In genomic region chr4:149990954-149991633, GRCm38 (mm10) we compare ENCODE assay signal across 9 mouse cellular contexts. TPM values are rescaled to one million over a fixed set of nuclear protein-coding genes. Genes with fewer than 3 reads are reported as not detected.
DNase-seq lines count a peak whose midpoint lies in the region; ATAC-seq and TF ChIP-seq lines count a peak whose summit lies in the region.
"Had no signal": no experiment of that assay in that cellular context is flagged by ENCODE, and none has a peak within 500 bp of the region (broad histone marks: within the 10 kb centered on the region; RNA-seq: fewer than 3 reads in every experiment).

No protein-coding gene starts in this region.

- WGBS in liver, embryonic 11.5 days, result 38% methylated on average over 9 of the region's 9 CpGs

- no peak for TF ChIP-seq CTCF in layer of hippocampus, adult 2 months (conservative IDR thresholded peaks at IDR 0.05)

- no peaks in the 10 kb centered on the region for H3K36me3 ChIP-seq in liver, embryonic 11.5 days (ENCODE audit: control insufficient read depth, insufficient read depth, low read length)

- no peak overlapping the region for H3K4me3 ChIP-seq in layer of hippocampus, adult 2 months
- no peak overlapping the region for H3K4me3 ChIP-seq in liver, embryonic 11.5 days (ENCODE audit: low read depth, low read length)

- peak overlapping the region; percentile 53; the same call in 1 of the 2 replicates for H3K27ac ChIP-seq in layer of hippocampus, adult 2 months
- H3K27ac ChIP-seq in liver, embryonic 11.5 days (ENCODE audit: low read depth, low read length), result peak overlapping the region; percentile 54; the same call in 1 of the 2 replicates

- no peaks in the 10 kb centered on the region for H3K9me3 ChIP-seq in liver, embryonic 11.5 days (ENCODE audit: control insufficient read depth, low read length)

- H3K4me2 ChIP-seq in liver, embryonic 11.5 days, result peak overlapping the region; percentile 30

- ATAC-seq in liver, embryonic 11.5 days (replicated peaks; ENCODE audit: low FRiP score), result no peak

- no peak for DNase-seq in layer of hippocampus, adult 2 months (ENCODE audit: low spot score in 2 of 2)
- DNase-seq in layer of hippocampus, postnatal 36 days, result no peak
- DNase-seq in cerebellum, adult 9-11 months, result peak; percentile 74
- DNase-seq in induced T-regulatory cell, adult 2 months (ENCODE audit: low read depth), result peak; percentile 44
- no peak for DNase-seq in liver, embryonic 11.5 days (ENCODE audit: low spot score)
- DNase-seq in right cerebral cortex, adult 18-20 months, result no peak
- DNase-seq in left cerebral cortex, adult 9 months (ENCODE audit: low spot score in 2 of 2), result no peak
- DNase-seq in embryo, embryonic 10.5 days (ENCODE audit: low spot score), result no peak

- H3K9ac ChIP-seq in liver, embryonic 11.5 days (ENCODE audit: low read depth, low read length), result peak overlapping the region; percentile 22; the same call in 1 of the 2 replicates
- H3K9ac ChIP-seq: lung, embryonic 14.5 days had no signal

- H3K4me1 ChIP-seq in liver, embryonic 11.5 days (replicated peaks; ENCODE audit: control insufficient read depth, insufficient read depth, low read length), result peaks cover 25% of the 10 kb centered on the region

- no peaks in the 10 kb centered on the region for H3K27me3 ChIP-seq in liver, embryonic 11.5 days (replicated peaks; ENCODE audit: control insufficient read depth, insufficient read depth, low read length)

RNA-seq across cellular contexts. Expression of gene H6pd, which starts 17.7 kb away (rescaled TPM):
- total RNA-seq in layer of hippocampus, adult 2 months (2021), result 10 to 100 TPM in 1 of 2 experiments, 1 to 10 TPM in 1; 9.5 to 11.1 TPM
- 1 to 10 TPM; 7.2 to 10.0 TPM for total RNA-seq in layer of hippocampus, postnatal 36 days (2021)
- polyA plus RNA-seq in liver, embryonic 11.5 days (2014; fragmentation: Nextera tagmentation; extraction: Ambion mirVana), result 9.4 and 9.8 TPM in 2 replicates

RNA-seq across cellular contexts. Expression of gene Spsb1, which starts 36.3 kb away (rescaled TPM):
- 10 to 100 TPM; 30.3 to 33.3 TPM for total RNA-seq in layer of hippocampus, adult 2 months (2021)
- 10 to 100 TPM; 24.1 to 34.9 TPM for total RNA-seq in layer of hippocampus, postnatal 36 days (2021)
- 2.9 and 3.1 TPM in 2 replicates for polyA plus RNA-seq in liver, embryonic 11.5 days (2014; fragmentation: Nextera tagmentation; extraction: Ambion mirVana)

Comparison
In these comparisons a context has a peak if more than half of its experiments do, and no peak if none do; other contexts are left out.
1. DNase-seq: peak in cerebellum, adult 9-11 months (single experiment) and induced T-regulatory cell, adult 2 months (single experiment); none in layer of hippocampus, adult 2 months (0 of 2), layer of hippocampus, postnatal 36 days (0 of 2), liver, embryonic 11.5 days (single experiment), right cerebral cortex, adult 18-20 months (single experiment), left cerebral cortex, adult 9 months (0 of 2) and embryo, embryonic 10.5 days (single experiment).